Mouse (Mus musculus) CH12.LX (cell line): ENCODE measurements around the gene Psmd9.

Experiments
- CTCF ChIP-seq, 2 experiments: IDR thresholded peaks in 1 of 2; conservative IDR thresholded peaks in 1 of 2; 2 replicates each; pipeline ENCODE4 v1.5.1; 2011 to 2012; ENCODE audit warnings: low read depth in 2 of 2, low read length in 2 of 2, improper control_type of control experiment in 1 of 2, inconsistent platforms in 1 of 2, mild to moderate bottlenecking in 1 of 2, moderate library complexity in 1 of 2
- E2F4 ChIP-seq: IDR thresholded peaks from 2 replicates; pipeline ENCODE4 v1.6.1; 2011; ENCODE audit warnings: low read depth, low read length, improper control_type of control experiment; ENCODE audit not compliant: insufficient replicate concordance
- EP300 ChIP-seq: IDR thresholded peaks from 2 replicates; pipeline ENCODE4 v1.6.1; 2011; ENCODE audit warnings: low read length, improper control_type of control experiment
- ETS1 ChIP-seq: conservative IDR thresholded peaks from 2 replicates; pipeline ENCODE4 v1.6.1; 2012; ENCODE audit warnings: low read depth, mild to moderate bottlenecking, inconsistent platforms, low read length, improper control_type of control experiment, moderate library complexity
- HCFC1 ChIP-seq: IDR thresholded peaks from 2 replicates; pipeline ENCODE4 v1.6.1; 2012; ENCODE audit warnings: low read depth, mild to moderate bottlenecking, inconsistent platforms, low read length, improper control_type of control experiment
- MAX ChIP-seq: IDR thresholded peaks from 2 replicates; pipeline ENCODE4 v1.6.1; 2011; ENCODE audit warnings: low read length, improper control_type of control experiment
- NRF1 ChIP-seq: IDR thresholded peaks from 2 replicates; pipeline ENCODE4 v1.6.1; 2014; ENCODE audit warnings: low read depth, mild to moderate bottlenecking, inconsistent platforms, low read length, improper control_type of control experiment, moderate library complexity
- PAX5 ChIP-seq: IDR thresholded peaks from 2 replicates; pipeline ENCODE4 v1.6.1; 2012; ENCODE audit warnings: low read length, inconsistent platforms, mixed read lengths
- POLR2A ChIP-seq: IDR thresholded peaks from 2 replicates; pipeline ENCODE4 v1.6.1; 2011; ENCODE audit warnings: low read depth, mild to moderate bottlenecking, improper control_type of control experiment, low read length
- SMC3 ChIP-seq: IDR thresholded peaks from 2 replicates; pipeline ENCODE4 v1.6.1; 2011; ENCODE audit warnings: low read depth, low read length, improper control_type of control experiment
- USF1 ChIP-seq: IDR thresholded peaks from 2 replicates; pipeline ENCODE4 v1.6.1; 2014; ENCODE audit warnings: low read depth, mild to moderate bottlenecking, inconsistent platforms, low read length, improper control_type of control experiment
- USF2 ChIP-seq: conservative IDR thresholded peaks from 2 replicates; pipeline ENCODE4 v1.6.1; 2011; ENCODE audit warnings: low read depth, low read length, improper control_type of control experiment
- ZMIZ1 ChIP-seq: IDR thresholded peaks from 2 replicates; pipeline ENCODE4 v1.6.1; 2012; ENCODE audit warnings: low read depth, mild to moderate bottlenecking, inconsistent platforms, low read length, improper control_type of control experiment

DNA sequence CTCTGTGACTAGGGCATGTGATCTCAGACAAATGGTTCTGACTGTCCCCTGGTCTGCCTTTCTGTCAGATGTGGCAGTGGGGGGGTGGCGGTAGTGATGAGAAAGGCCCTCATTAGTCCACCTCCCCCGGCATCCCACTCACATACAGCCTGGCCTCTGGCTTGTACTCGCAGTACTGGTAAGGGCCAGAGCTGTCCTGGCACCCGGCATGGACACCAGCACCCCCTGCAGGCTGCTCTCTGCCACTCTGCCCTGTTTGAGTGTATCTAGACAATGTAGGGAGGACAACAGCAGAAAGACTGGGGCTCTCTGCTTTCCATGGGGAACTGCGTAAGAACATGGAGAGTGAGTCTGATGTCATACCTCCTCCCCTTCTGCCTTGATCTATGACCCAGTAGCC, 118.9 kb downstream of the Psmd9 start:
- TF ChIP-seq E2F4, result no peak
- TF ChIP-seq CTCF (conservative IDR thresholded peaks at IDR 0.05 in 1 of 2, IDR thresholded peaks at IDR 0.05 in 1 of 2; ENCODE audit: low read depth in 2 of 2, low read length in 2 of 2), result peak in 1 of 2 experiments; percentile 64; a peak in 2 of 4 replicates
- no peak for TF ChIP-seq NRF1
- no peak for TF ChIP-seq POLR2A
- no peak for TF ChIP-seq PAX5
- TF ChIP-seq ETS1, result no peak
- TF ChIP-seq ZMIZ1, result no peak
- TF ChIP-seq SMC3, result peak; percentile 39
- TF ChIP-seq EP300, result no peak
- no peak for TF ChIP-seq USF2
- no peak for TF ChIP-seq MAX
- TF ChIP-seq HCFC1, result no peak
- no peak for TF ChIP-seq USF1
